Mouse (Mus musculus) left cerebral cortex, adult 2 months (tissue): ENCODE measurements around the gene Il12a. TPM values are rescaled to one million over a fixed set of nuclear protein-coding genes. Genes with fewer than 3 reads are reported as not detected.

Experiments used
- DNase-seq, 2 experiments: peaks; one replicate each; pipeline ENCODE4 v3.0.0; 2021 to 2022; ENCODE audit warnings: low spot score in 2 of 2, mixed read lengths in 1 of 2; ENCODE audit errors: extremely low spot score in 1 of 2
- H3K27ac ChIP-seq: fragments of 200-600 bp; 2 replicates; pipeline ENCODE4 v1.8.1; 2022
- H3K4me3 ChIP-seq: fragments of 200-600 bp; 2 replicates; pipeline ENCODE4 v1.8.1; 2022
- CTCF ChIP-seq: fragments of 200-600 bp; IDR thresholded peaks from 2 replicates; pipeline ENCODE4 v1.8.1; 2022; ENCODE audit warnings: antibody characterized with exemption, mild to moderate bottlenecking, moderate library complexity
- intact Hi-C: fragments of 180-260 bp; cut with DNase I; formaldehyde crosslinking; loops from one replicate; pipeline ENCODE4 v1.15.1; 2025
- total RNA-seq, 2 experiments: library from RNA; stranded (reverse); gene quantifications; 2 replicates each; pipeline ENCODE4 v1.2.3; 2021

Gene Il12a
- total RNA-seq, 2 experiments from 2014 or later, result 2.8 to 4.2 TPM

- no peak for DNase-seq
- intact Hi-C loops, result no loop called here
- no peak for TF ChIP-seq CTCF
- H3K4me3 ChIP-seq, result no peak overlapping the region
- no peak overlapping the region for H3K27ac ChIP-seq
Observed at GRCm38 (mm10) chr3:68666377-68666776, 24.1 kb upstream of the Il12a start.

GRCm38 (mm10) chr3:68667852-68668251 lies 22.6 kb upstream of the Il12a start:
- intact Hi-C loops, result no loop called here
- Histone ChIP-seq H3K4me3 (no peak overlapping the region), H3K27ac (no peak overlapping the region)
- no peak for DNase-seq
- no peak for TF ChIP-seq CTCF

GRCm38 (mm10) chr3:68669418-68669974 lies 20.9 kb upstream of the Il12a start:
- DNase-seq, result no peak
- Histone ChIP-seq H3K4me3 (no peak overlapping the region), H3K27ac (no peak overlapping the region)
- intact Hi-C loops, result no loop called here
- TF ChIP-seq CTCF, result no peak

- peak overlapping the region; percentile 86 for H3K27ac ChIP-seq
- intact Hi-C loops, result loop anchor here (1.0 to 5.0 kb wide), 2 partner anchors 65 to 82 kb away; no protein-coding TSS in a partner anchor
- no peak for DNase-seq
- no peak for TF ChIP-seq CTCF
- no peak overlapping the region for H3K4me3 ChIP-seq
Observed at GRCm38 (mm10) chr3:68674721-68675120, 15.7 kb upstream of the Il12a start.

DNA sequence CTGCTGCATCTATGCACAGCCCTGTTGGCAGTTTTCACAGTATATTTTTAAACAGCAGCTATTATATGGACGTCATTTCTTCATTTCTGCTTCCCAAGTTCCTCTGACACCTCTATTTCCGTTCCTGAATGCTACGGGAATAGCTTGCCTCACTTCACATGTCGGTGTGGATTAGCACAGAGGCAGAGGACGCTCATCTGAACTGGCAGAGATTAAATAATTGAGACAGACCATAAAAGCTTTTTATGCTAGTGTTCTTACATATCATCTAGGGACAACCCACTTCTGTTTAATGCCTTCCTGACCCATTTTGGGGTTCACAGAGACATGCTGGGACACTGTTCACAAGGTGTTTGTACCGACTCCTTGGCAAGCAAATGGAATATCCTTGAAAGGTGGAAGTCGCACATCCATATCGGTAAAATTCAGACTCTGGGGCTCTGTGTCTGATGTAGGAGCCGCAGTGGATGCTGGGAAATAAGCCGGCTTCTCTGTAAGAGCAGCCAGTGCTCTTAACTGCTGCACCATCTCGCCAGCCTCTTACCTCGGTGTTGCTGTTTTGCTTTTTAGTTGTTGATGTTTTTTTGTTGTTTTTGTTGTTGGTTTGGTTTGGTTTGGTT lies 15.1 kb upstream of the Il12a start:
- Histone ChIP-seq H3K27ac (peak overlapping the region; percentile 86), H3K4me3 (no peak overlapping the region)
- TF ChIP-seq CTCF, result no peak
- intact Hi-C loops, result loop anchor here (1.0 to 5.0 kb wide), 2 partner anchors 66 to 83 kb away; no protein-coding TSS in a partner anchor
- DNase-seq, result peak in 1 of 2 experiments; percentile 39

GRCm38 (mm10) chr3:68675980-68676678 lies 14.3 kb upstream of the Il12a start:
- no peak overlapping the region for H3K4me3 ChIP-seq
- peak overlapping the region; percentile 86 for H3K27ac ChIP-seq
- intact Hi-C loops, result loop anchor here (1.0 to 5.0 kb wide), 3 partner anchors 17 to 84 kb away; no protein-coding TSS in a partner anchor
- DNase-seq, result no peak
- TF ChIP-seq CTCF, result no peak

DNA sequence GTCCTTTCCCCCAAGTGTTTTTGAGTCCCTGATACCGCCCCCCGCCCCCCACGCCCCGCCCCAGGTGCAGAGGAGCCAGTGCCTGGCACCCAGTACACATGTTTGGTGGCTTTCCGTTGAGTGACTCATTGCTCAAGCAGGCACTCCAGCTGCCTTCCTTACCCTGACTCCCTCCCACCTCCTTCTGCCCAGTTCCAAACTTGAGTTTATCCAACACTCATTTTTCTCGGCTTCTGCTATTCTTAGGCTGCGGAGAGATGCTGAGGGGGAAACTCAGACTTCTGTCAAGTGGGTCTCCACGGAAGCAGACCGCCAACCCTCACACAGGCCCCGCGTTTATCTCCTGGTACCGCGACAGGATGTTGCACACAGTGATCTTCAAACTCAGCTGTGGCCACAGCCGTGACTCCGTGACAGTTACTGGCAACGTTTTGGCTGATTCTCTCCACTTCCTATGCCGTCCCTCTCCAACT lies 13.6 kb upstream of the Il12a start:
- intact Hi-C loops, result loop anchor here (1.0 to 5.0 kb wide), 2 partner anchors 16 to 85 kb away; no protein-coding TSS in a partner anchor
- peak; percentile 68 to 72 for DNase-seq
- peak overlapping the region; percentile 11; the same call in 1 of the 2 replicates for H3K4me3 ChIP-seq
- H3K27ac ChIP-seq, result peak overlapping the region; percentile 64
- no peak for TF ChIP-seq CTCF

GRCm38 (mm10) chr3:68678805-68679585 lies 11.4 kb upstream of the Il12a start:
- no peak for DNase-seq
- Histone ChIP-seq H3K27ac (no peak overlapping the region), H3K4me3 (no peak overlapping the region)
- intact Hi-C loops, result loop anchor here (5.0 kb wide), 1 partner anchor 87 kb away; no protein-coding TSS in a partner anchor
- TF ChIP-seq CTCF, result no peak

GRCm38 (mm10) chr3:68683579-68683978 lies 6.9 kb upstream of the Il12a start:
- intact Hi-C loops, result no loop called here
- DNase-seq, result no peak
- Histone ChIP-seq H3K4me3 (no peak overlapping the region), H3K27ac (peak overlapping the region; percentile 60)
- no peak for TF ChIP-seq CTCF

DNA sequence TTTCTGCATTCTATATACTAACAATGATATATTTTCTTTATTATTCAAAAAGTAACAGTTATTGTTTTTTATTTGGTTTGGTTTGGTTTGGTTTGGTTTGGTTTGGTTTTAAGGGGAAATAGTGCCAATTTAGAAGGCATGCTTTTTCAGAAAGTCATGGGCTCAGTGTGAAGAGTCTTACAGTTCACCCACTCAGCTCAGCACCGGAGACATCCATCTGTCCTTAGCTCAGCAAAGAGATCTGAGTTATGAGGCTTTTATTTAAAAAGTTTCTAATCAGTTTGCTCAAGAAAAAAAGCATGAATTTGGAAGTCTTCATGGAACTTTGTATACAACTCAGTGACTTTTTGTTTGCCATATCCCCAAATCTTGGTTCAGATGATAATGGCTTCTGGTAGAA lies 6.2 kb upstream of the Il12a start:
- intact Hi-C loops, result no loop called here
- no peak overlapping the region for H3K4me3 ChIP-seq
- DNase-seq, result no peak
- peak overlapping the region; percentile 42; the same call in 1 of the 2 replicates for H3K27ac ChIP-seq
- TF ChIP-seq CTCF, result no peak

DNA sequence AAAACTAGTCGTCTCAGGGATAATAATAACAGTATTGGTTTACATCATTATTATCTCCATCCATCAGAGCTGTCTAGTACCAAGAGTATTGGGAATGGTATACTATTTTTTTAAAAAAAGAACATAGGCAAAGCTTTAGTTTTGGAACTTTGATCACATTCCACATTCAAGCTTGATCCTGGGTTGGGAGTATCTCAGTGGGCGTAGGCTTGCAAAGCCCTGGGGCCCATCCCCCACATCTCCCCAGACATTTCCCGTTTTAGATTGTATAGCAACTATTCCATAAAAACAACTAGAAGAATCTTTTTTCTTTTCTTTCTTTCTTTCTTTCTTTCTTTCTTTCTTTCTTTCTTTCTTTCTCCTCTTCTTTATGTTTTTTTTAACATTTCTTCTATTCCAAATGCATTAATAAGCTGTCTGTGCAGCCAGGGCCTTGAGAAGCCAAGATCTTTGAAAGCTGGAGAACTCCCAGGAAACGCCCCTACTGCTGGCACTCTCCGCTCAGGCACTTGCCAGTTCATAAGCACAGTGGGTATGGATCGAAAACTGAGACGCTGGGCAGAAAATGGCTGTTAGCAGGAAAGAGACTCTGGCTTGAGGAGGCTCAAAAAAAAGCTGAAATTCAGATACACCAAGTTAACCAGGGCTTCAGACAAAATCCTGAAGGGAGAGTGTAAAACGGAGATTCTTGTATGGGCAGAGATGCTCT lies 3.4 kb upstream of the Il12a start:
- H3K4me3 ChIP-seq, result no peak overlapping the region
- intact Hi-C loops, result no loop called here
- TF ChIP-seq CTCF, result no peak
- H3K27ac ChIP-seq, result peak overlapping the region; percentile 64
- peak in 1 of 2 experiments; percentile 41 for DNase-seq
